9 mouse cellular contexts compared by ENCODE assay signal in genomic region chr4:149732800-149733199, GRCm38 (mm10). TPM values are rescaled to one million over a fixed set of nuclear protein-coding genes. Genes with fewer than 3 reads are reported as not detected.
A peak's percentile ranks its signal among the peaks of the same experiment; 100 is the strongest.
DNase-seq lines count a peak whose midpoint lies in the region; ATAC-seq and TF ChIP-seq lines count a peak whose summit lies in the region.
"Had no signal": no experiment of that assay in that cellular context is flagged by ENCODE, and none has a peak within 500 bp of the region (broad histone marks: within the 10 kb centered on the region; RNA-seq: fewer than 3 reads in every experiment).

No protein-coding gene starts in this region.

- peaks cover 56% of the 10 kb centered on the region for H3K36me3 ChIP-seq in hindbrain, embryonic 10.5 days
- H3K36me3 ChIP-seq in hindbrain, embryonic 11.5 days (ENCODE audit: control insufficient read depth, insufficient read depth, low read length) = peaks cover 3% of the 10 kb centered on the region; the same call in 1 of the 2 replicates
- H3K36me3 ChIP-seq in midbrain, embryonic 13.5 days = peaks cover 41% of the 10 kb centered on the region
- H3K36me3 ChIP-seq in midbrain, embryonic 11.5 days (ENCODE audit: control insufficient read depth, insufficient read depth, low read length) = peaks cover 15% of the 10 kb centered on the region
- H3K36me3 ChIP-seq in stomach, postnatal 0 days (ENCODE audit: control insufficient read depth, insufficient read depth, low read length) = peaks cover 10% of the 10 kb centered on the region; the same call in 1 of the 2 replicates
- H3K36me3 ChIP-seq in midbrain, embryonic 16.5 days (ENCODE audit: control insufficient read depth, insufficient read depth, low read length) = peaks cover 14% of the 10 kb centered on the region

- H3K4me2 ChIP-seq in hindbrain, embryonic 11.5 days (replicated peaks; ENCODE audit: low read depth, low read length) = no peak overlapping the region
- no peak overlapping the region for H3K4me2 ChIP-seq in midbrain, embryonic 13.5 days (replicated peaks)
- no peak overlapping the region for H3K4me2 ChIP-seq in midbrain, embryonic 11.5 days
- no peak overlapping the region for H3K4me2 ChIP-seq in stomach, postnatal 0 days (replicated peaks; ENCODE audit: low read depth)
- no peak overlapping the region for H3K4me2 ChIP-seq in midbrain, embryonic 16.5 days (ENCODE audit: low read length)

- no peaks in the 10 kb centered on the region for H3K27me3 ChIP-seq in hindbrain, embryonic 10.5 days (ENCODE audit: insufficient read depth, poor library complexity, severe bottlenecking)
- no peaks in the 10 kb centered on the region for H3K27me3 ChIP-seq in hindbrain, embryonic 11.5 days (ENCODE audit: control insufficient read depth, insufficient read depth, low read length)
- H3K27me3 ChIP-seq in midbrain, embryonic 13.5 days = no peaks in the 10 kb centered on the region
- H3K27me3 ChIP-seq in midbrain, embryonic 11.5 days (ENCODE audit: control insufficient read depth, insufficient read depth, low read length) = no peaks in the 10 kb centered on the region
- H3K27me3 ChIP-seq in stomach, postnatal 0 days (ENCODE audit: control insufficient read depth, insufficient read depth, low read length) = no peaks in the 10 kb centered on the region
- H3K27me3 ChIP-seq in midbrain, embryonic 16.5 days (ENCODE audit: control insufficient read depth, insufficient read depth, low read depth, low read length) = no peaks in the 10 kb centered on the region
- H3K27me3 ChIP-seq: midbrain, embryonic 15.5 days had no signal

- TF ChIP-seq EP300 in stomach, postnatal 0 days (optimal IDR thresholded peaks at IDR 0.05) = no peak

- DNase-seq in hindbrain, embryonic 10.5 days (ENCODE audit: low spot score) = no peak
- no peak for DNase-seq in hindbrain, embryonic 11.5 days (ENCODE audit: low spot score)
- DNase-seq in midbrain, embryonic 11.5 days (ENCODE audit: low spot score, missing footprints) = no peak
- peak; percentile 43 to 53 for DNase-seq in heart, postnatal 10 days
- no peak for DNase-seq in stomach, postnatal 0 days (ENCODE audit: low spot score)
- no peak for DNase-seq in embryo, embryonic 9.5 days (ENCODE audit: extremely low spot score)

- peaks cover 77% of the 10 kb centered on the region for H3K4me1 ChIP-seq in hindbrain, embryonic 10.5 days (replicated peaks)
- H3K4me1 ChIP-seq in hindbrain, embryonic 11.5 days (replicated peaks; ENCODE audit: control insufficient read depth, insufficient read depth, low read length) = peaks cover 21% of the 10 kb centered on the region
- H3K4me1 ChIP-seq in midbrain, embryonic 13.5 days (replicated peaks) = peaks cover 57% of the 10 kb centered on the region
- H3K4me1 ChIP-seq in midbrain, embryonic 11.5 days (ENCODE audit: control insufficient read depth, insufficient read depth, low read length) = peaks cover 29% of the 10 kb centered on the region
- H3K4me1 ChIP-seq in stomach, postnatal 0 days (replicated peaks; ENCODE audit: control insufficient read depth, insufficient read depth) = peaks cover 6% of the 10 kb centered on the region
- peaks cover 45% of the 10 kb centered on the region for H3K4me1 ChIP-seq in midbrain, embryonic 16.5 days (ENCODE audit: control insufficient read depth, insufficient read depth, low read length)

- ATAC-seq in hindbrain, embryonic 11.5 days (ENCODE audit: low FRiP score) = no peak
- ATAC-seq in midbrain, embryonic 13.5 days = no peak
- no peak for ATAC-seq in midbrain, embryonic 11.5 days (ENCODE audit: low FRiP score)
- ATAC-seq in stomach, postnatal 0 days (ENCODE audit: low FRiP score, low TSS enrichment) = no peak
- no peak for ATAC-seq in midbrain, embryonic 16.5 days
- ATAC-seq: midbrain, embryonic 15.5 days had no signal

- no peaks in the 10 kb centered on the region for H3K9me3 ChIP-seq in hindbrain, embryonic 10.5 days
- no peaks in the 10 kb centered on the region for H3K9me3 ChIP-seq in hindbrain, embryonic 11.5 days (ENCODE audit: control insufficient read depth, low read length)
- no peaks in the 10 kb centered on the region for H3K9me3 ChIP-seq in midbrain, embryonic 13.5 days
- H3K9me3 ChIP-seq in midbrain, embryonic 11.5 days (ENCODE audit: control insufficient read depth, low read length) = no peaks in the 10 kb centered on the region
- no peaks in the 10 kb centered on the region for H3K9me3 ChIP-seq in stomach, postnatal 0 days (ENCODE audit: control insufficient read depth, low read length)
- no peaks in the 10 kb centered on the region for H3K9me3 ChIP-seq in midbrain, embryonic 16.5 days (replicated peaks; ENCODE audit: control insufficient read depth, low read length, poor library complexity, severe bottlenecking)
- H3K9me3 ChIP-seq: midbrain, embryonic 15.5 days had no signal

- no peak overlapping the region for H3K4me3 ChIP-seq in hindbrain, embryonic 10.5 days
- no peak overlapping the region for H3K4me3 ChIP-seq in hindbrain, embryonic 11.5 days (ENCODE audit: low read depth, low read length)
- H3K4me3 ChIP-seq in midbrain, embryonic 13.5 days (replicated peaks) = no peak overlapping the region
- H3K4me3 ChIP-seq in midbrain, embryonic 11.5 days (ENCODE audit: low read depth, low read length) = no peak overlapping the region
- no peak overlapping the region for H3K4me3 ChIP-seq in stomach, postnatal 0 days (ENCODE audit: low read depth, low read length)
- no peak overlapping the region for H3K4me3 ChIP-seq in midbrain, embryonic 16.5 days (ENCODE audit: low read depth, low read length)

- WGBS in hindbrain, embryonic 10.5 days = 81% methylated on average over 10 of the region's 10 CpGs
- WGBS in hindbrain, embryonic 11.5 days = 77% methylated on average over 10 of the region's 10 CpGs
- 83% methylated on average over 10 of the region's 10 CpGs for WGBS in midbrain, embryonic 13.5 days
- WGBS in midbrain, embryonic 11.5 days = 84% methylated on average over 10 of the region's 10 CpGs
- 49% methylated on average over 10 of the region's 10 CpGs for WGBS in stomach, postnatal 0 days
- 83% methylated on average over 10 of the region's 10 CpGs for WGBS in midbrain, embryonic 16.5 days

- no peak overlapping the region for H3K9ac ChIP-seq in hindbrain, embryonic 11.5 days (ENCODE audit: low read depth, low read length)
- H3K9ac ChIP-seq in midbrain, embryonic 13.5 days (replicated peaks) = peak overlapping the region; percentile 55
- H3K9ac ChIP-seq in midbrain, embryonic 11.5 days (ENCODE audit: low read length) = no peak overlapping the region
- H3K9ac ChIP-seq in stomach, postnatal 0 days (ENCODE audit: low read length) = no peak overlapping the region; the same call in 1 of the 2 replicates
- H3K9ac ChIP-seq in midbrain, embryonic 16.5 days (ENCODE audit: low read depth, low read length) = no peak overlapping the region

- intact Hi-C loops in heart, postnatal 10 days (cut with DNase I) = no loop called here

- 0 out of 2 replicates have a peak overlapping the region, but pooled peaks have one; percentile 13 for H3K27ac ChIP-seq in hindbrain, embryonic 10.5 days
- no peak overlapping the region for H3K27ac ChIP-seq in hindbrain, embryonic 11.5 days (ENCODE audit: low read depth, low read length)
- H3K27ac ChIP-seq in midbrain, embryonic 13.5 days = peak overlapping the region; percentile 79; the same call in 1 of the 2 replicates
- H3K27ac ChIP-seq in midbrain, embryonic 11.5 days (ENCODE audit: low read depth, low read length) = no peak overlapping the region
- peak overlapping the region; percentile 18; the same call in 1 of the 2 replicates for H3K27ac ChIP-seq in stomach, postnatal 0 days (replicated peaks)
- no peak overlapping the region for H3K27ac ChIP-seq in midbrain, embryonic 16.5 days (ENCODE audit: low read length)

- no peak for TF ChIP-seq CTCF in stomach, postnatal 0 days (IDR thresholded peaks at IDR 0.05; ENCODE audit: low read depth)

RNA-seq across cellular contexts. Expression of gene Tmem201, which starts 5.0 kb away (rescaled TPM):
- polyA plus RNA-seq in hindbrain, embryonic 10.5 days (2016; fragmentation: Nextera tagmentation; extraction: Ambion mirVana) = 40.8 and 44.4 TPM in 2 replicates
- polyA plus RNA-seq in hindbrain, embryonic 11.5 days (2014; fragmentation: Nextera tagmentation; extraction: Ambion mirVana) = 17.9 and 19.3 TPM in 2 replicates
- 37.7 and 40.6 TPM in 2 replicates for polyA plus RNA-seq in midbrain, embryonic 13.5 days (2015; fragmentation: Nextera tagmentation; extraction: Ambion mirVana)
- 15.8 and 18.4 TPM in 2 replicates for polyA plus RNA-seq in midbrain, embryonic 11.5 days (2014; fragmentation: Nextera tagmentation; extraction: Ambion mirVana)
- total RNA-seq in heart, postnatal 10 days (2021) = 10 to 100 TPM; 82.8 to 88.9 TPM
- polyA plus RNA-seq in stomach, postnatal 0 days (2015; fragmentation: Nextera tagmentation; extraction: Ambion mirVana) = 7.5 and 8.6 TPM in 2 replicates
- polyA plus RNA-seq in midbrain, embryonic 16.5 days (2015; fragmentation: Nextera tagmentation; extraction: Ambion mirVana) = 46.3 and 47.8 TPM in 2 replicates

RNA-seq across cellular contexts. Expression of gene Pik3cd, which starts 30.4 kb away (rescaled TPM):
- 10.4 and 17.2 TPM in 2 replicates for polyA plus RNA-seq in hindbrain, embryonic 10.5 days (2016; fragmentation: Nextera tagmentation; extraction: Ambion mirVana)
- polyA plus RNA-seq in hindbrain, embryonic 11.5 days (2014; fragmentation: Nextera tagmentation; extraction: Ambion mirVana) = 10.1 and 11.3 TPM in 2 replicates
- 13.2 and 13.7 TPM in 2 replicates for polyA plus RNA-seq in midbrain, embryonic 13.5 days (2015; fragmentation: Nextera tagmentation; extraction: Ambion mirVana)
- polyA plus RNA-seq in midbrain, embryonic 11.5 days (2014; fragmentation: Nextera tagmentation; extraction: Ambion mirVana) = 7.8 and 8.7 TPM in 2 replicates
- total RNA-seq in heart, postnatal 10 days (2021) = 1 to 10 TPM; 4.1 to 4.6 TPM
- polyA plus RNA-seq in stomach, postnatal 0 days (2015; fragmentation: Nextera tagmentation; extraction: Ambion mirVana) = 1.9 and 2.0 TPM in 2 replicates
- polyA plus RNA-seq in midbrain, embryonic 16.5 days (2015; fragmentation: Nextera tagmentation; extraction: Ambion mirVana) = 13.9 and 15.7 TPM in 2 replicates

RNA-seq across cellular contexts. Expression of gene Slc25a33, which starts 41.3 kb away (rescaled TPM):
- polyA plus RNA-seq in hindbrain, embryonic 10.5 days (2016; fragmentation: Nextera tagmentation; extraction: Ambion mirVana) = 19.1 and 20.3 TPM in 2 replicates
- 22.0 and 23.6 TPM in 2 replicates for polyA plus RNA-seq in hindbrain, embryonic 11.5 days (2014; fragmentation: Nextera tagmentation; extraction: Ambion mirVana)
- polyA plus RNA-seq in midbrain, embryonic 13.5 days (2015; fragmentation: Nextera tagmentation; extraction: Ambion mirVana) = 20.2 and 21.9 TPM in 2 replicates
- polyA plus RNA-seq in midbrain, embryonic 11.5 days (2014; fragmentation: Nextera tagmentation; extraction: Ambion mirVana) = 18.6 and 21.4 TPM in 2 replicates
- total RNA-seq in heart, postnatal 10 days (2021) = 10 to 100 TPM; 10.3 to 19.6 TPM
- 21.7 and 22.4 TPM in 2 replicates for polyA plus RNA-seq in stomach, postnatal 0 days (2015; fragmentation: Nextera tagmentation; extraction: Ambion mirVana)
- 28.8 and 29.1 TPM in 2 replicates for polyA plus RNA-seq in midbrain, embryonic 16.5 days (2015; fragmentation: Nextera tagmentation; extraction: Ambion mirVana)

Comparison
In these comparisons a context has a peak if more than half of its experiments do, and no peak if none do; other contexts are left out.
1. H3K27ac ChIP-seq: peak in hindbrain, embryonic 10.5 days (single experiment), midbrain, embryonic 13.5 days (single experiment) and stomach, postnatal 0 days (single experiment); none in hindbrain, embryonic 11.5 days (single experiment), midbrain, embryonic 11.5 days (single experiment) and midbrain, embryonic 16.5 days (single experiment).
2. DNase-seq: peak in heart, postnatal 10 days (2 of 2); none in hindbrain, embryonic 10.5 days (single experiment), hindbrain, embryonic 11.5 days (single experiment), midbrain, embryonic 11.5 days (single experiment), stomach, postnatal 0 days (single experiment) and embryo, embryonic 9.5 days (single experiment).